Mouse (Mus musculus): ENCODE data around the gene Dvl1.

DNA sequence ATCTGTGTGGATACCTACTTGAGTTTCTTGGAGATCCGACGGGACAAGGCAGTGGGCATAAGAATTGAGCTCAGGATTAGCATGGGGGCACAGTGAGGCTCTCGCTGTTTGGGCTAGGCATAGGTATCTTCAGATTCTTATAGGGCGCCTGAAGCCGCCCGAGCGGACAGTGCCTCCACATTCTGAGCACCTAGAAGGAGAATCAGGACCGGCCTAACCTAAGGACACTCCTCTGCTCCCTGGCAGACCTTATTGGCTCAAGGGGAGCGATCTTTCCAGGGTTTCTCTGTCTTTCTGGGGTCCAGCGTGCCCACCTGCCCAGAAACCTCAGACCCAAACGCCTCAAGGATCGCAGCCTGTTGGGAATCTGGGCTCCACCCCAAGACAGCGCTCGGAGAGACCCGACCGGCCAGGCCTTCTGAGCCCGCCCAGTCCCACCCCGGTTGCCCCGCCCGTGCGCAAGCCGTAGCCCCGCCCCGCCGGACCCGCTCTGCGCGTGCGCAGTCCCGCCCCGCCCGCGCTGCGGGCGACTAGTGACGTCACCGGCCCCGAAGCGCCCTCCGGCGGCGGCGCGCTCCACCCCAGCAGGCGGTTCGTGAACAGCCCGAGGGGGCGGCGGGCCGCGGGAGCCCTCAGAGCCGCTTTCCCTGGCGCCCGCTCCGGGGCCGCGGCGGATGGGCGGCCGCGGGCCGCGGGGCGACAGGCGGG, at the start of gene Dvl1:
- TF ChIP-seq CTCF (IDR thresholded peaks at IDR 0.05; ENCODE audit: low read depth) (peak; percentile 39), EP300 (IDR thresholded peaks at IDR 0.05; ENCODE audit: low read depth) (no peak)
